Mouse (Mus musculus): Measurements from ENCODE around the gene Rnf166.

Rnf166 gene

DNA sequence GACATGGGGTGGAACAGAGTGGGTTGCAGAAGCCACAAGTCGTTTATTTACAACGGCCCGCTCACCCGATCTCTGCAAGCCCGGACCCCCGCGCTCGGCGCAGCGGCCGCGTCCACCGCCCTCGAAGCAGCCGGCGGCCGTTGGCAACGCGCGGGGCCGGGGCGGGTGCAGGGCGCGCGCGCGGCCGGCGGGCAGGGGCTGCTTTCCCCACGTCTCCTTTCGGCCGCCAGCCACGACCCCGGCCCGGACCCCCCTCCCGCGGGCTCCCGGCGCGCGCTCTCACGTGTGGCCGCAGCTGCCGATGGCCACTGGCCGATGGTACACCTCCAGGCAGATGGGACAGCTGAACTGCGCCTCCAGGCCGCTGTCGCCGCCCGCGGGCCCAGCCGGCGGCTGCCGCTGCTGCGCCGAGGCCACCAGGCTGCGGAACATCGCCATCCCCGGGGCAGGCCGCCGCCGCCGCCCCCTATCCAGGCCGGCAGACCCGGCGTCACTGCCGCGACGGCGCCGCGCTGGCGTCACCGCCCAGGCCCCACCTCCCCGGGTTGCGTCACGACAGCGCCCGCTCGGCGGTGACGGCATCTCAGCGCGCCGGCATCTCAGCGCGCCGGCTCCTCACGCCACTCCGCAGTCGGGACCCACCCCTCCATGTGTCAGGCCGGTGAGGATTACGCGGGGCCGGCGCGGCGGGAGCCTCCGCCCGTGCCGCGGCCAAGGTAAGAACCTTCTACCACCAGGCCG lies at the start of gene Rnf166, which contains the start of gene Ctu2:
TSS of gene Rnf166 (minus strand) at position 485 of the 741 bp plus-strand sequence.
TSS of gene Ctu2 (plus strand) at position 564 of the 741 bp plus-strand sequence.
- peak; percentile 95 for DNase-seq

DNA sequence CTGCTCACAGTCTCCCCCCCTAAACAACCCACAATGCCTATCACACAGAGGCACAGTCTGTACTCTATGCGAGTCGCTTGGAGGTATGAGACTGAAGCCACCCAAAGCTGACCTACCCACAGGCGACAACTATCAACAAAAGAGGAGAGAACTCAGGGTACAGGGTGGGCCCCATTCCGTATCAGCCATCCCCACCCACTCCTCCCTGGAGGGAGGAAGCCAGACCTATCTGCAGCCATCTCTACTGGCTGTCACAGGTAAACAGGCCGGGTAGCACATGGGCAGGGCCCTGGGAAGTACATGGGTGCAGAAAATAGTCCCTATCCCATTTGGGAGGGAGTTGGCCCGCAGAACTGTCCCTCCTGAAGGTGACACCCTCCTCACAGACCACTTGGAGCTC lies 49.1 kb upstream of the Rnf166 start:
- no peak for DNase-seq

DNA sequence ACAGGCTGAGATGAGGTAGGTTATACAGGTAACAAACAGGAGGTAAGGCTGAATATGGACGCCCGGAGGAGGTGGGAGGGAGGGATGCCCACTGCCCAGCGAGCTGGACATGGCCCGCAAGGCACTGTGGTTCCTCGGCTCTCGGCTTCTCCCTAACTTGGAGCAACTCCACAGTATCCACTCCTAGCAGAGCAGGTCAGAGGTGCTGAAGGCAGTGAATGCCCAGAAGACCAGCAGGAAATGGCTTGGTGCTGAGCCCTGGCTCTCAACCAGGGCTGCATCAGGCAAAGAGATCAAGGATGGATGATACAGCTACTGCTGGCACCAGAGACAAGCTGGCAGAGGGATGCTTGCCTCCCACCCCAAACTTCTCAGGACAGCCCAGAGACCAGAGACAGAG lies 48.6 kb upstream of the Rnf166 start:
- no peak for DNase-seq

DNA sequence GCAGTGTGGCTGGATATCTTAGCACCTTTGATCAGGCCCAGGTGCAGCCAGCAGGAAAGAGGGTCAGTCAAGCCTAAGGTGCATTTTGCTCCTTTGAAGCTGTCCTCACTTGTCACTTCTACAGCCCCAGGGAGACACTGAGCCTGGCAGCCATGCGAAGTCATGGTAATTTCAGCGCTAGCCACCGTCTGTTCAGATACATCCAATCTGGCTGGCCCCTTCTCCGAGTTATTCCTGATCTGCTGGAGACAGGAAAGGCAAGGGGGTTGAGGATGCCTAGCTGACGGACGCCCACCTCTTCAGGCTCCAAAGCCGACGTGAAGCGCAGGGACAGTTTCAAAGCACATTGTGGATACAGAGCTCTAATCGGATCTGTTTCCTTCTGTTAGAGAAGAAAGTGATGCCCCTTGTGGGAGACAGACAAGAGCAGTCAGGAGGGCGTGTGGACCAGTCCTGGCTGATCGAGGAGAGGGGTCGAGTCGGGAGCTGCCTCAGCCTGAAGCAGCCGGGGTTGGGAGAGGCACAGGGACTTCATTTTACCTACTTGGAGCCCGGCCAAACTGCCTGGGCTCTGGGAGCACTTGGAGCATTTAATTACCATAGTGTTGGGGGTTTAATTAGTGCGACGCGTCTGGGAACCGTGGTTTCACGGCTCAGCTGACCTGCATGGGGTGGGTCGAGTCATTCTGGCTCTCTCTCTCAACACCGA lies 47.9 kb upstream of the Rnf166 start:
- no peak for DNase-seq

DNA sequence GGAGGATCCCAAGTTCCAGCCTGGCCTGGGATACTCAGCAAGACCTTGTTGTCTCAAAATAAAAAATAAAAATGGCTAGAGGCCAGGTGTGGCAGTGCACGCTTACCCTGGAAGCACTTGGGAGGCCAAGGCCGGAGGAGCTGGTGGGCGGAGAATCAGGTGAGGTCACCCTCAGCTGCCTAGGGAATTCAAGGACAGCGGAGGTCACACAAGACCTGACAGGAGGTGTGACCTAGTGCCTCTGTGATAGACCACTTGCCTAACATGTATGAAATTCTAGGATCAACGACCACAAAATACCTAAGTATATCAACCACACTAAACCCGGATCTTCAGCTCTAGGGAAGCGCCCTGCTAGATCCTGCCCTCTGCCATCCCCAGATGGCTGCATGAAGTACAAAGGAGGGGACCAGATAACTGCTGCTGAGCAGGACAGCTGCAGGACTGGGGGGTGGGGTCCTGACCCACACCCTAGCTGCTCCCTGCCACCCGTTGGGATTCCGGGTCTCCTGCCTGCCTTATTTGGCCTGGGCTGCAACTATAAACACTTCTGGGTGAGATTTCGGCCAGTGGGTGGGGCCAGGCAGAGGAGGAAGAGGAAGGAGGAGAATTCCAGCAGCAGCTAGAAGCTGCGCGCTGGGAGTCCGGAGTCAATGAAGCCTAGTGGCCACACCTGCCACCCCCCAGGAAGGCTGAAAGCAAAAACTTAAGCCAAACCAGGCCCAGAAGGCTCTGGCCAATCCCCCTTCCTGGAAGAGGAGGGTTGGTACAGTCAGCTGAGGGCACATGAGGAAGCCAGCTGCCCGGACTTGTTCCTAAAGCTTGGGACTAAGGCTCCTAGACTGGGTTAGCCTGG lies 47.2 kb upstream of the Rnf166 start:
- DNase-seq, result peak; percentile 75

DNA sequence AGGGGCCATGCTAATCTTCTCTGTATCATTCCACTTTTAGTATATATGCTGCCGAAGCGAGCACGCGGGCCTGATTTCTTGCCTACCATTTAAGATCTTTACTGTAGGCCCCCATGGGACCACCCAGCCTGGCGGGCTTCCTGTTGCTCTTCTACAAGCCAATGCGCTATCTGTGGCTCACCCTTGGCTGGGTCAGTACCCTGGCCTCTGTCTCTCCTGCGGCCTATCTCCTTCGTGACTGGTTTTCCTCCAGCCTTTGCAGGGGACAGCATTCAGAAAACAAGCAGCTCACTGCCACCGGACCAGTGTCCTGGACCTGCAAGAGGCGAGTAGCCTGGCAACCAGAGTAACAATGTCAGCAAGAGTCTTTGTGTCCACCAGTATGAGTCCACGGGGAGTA lies 44.7 kb upstream of the Rnf166 start:
- DNase-seq, result no peak

DNA sequence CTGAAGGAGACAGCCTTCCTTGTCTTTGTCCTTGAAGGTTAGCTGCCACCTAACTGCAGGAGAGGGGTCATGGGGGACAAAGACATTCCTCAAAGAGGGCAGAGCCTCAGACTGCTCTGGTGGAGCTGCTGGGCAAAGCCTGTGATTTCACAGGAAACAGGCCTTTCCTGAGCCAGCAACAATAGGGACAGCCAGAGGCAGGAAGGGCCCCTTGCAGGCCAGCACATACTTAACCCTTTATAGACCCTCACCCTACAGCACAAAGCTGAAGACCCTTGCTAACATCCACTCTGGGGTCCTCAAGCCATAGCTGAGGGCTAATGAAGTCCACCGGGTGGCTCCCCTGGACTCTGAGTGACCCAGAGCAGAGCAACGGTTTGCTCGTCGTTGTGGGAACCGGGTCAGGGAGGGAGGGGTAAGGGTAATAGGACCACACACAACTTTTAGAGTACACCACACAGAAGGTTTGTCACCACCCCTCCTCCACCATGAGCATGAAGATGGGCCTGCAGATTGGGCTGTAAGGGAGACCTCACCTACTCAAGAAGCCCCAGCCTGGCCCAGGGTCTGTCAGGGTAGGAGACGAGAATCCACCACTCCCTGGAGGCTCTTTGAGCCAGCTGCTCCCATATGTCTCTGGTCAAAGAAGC lies 41.8 kb upstream of the Rnf166 start:
- peak; percentile 58 for DNase-seq

DNA sequence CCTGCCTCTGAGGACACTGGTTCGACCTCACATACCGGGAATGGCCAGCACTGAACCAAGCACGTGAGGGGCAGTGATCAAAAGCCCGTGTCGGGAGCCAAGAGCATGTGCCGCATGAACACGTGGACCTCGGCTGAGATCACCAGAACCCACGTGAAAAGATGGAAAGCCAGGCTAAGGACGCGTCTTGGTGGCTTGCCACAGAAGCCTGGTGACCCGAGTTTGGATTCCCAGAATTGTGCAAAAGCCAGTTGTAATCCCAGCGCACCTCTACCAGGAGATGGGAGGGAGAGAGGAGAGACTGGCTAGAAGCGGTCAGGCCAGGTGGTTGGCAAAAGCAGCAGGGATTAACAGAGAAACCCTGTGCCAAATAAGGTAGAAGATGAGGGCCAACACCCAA lies 39.8 kb upstream of the Rnf166 start:
- no peak for DNase-seq

DNA sequence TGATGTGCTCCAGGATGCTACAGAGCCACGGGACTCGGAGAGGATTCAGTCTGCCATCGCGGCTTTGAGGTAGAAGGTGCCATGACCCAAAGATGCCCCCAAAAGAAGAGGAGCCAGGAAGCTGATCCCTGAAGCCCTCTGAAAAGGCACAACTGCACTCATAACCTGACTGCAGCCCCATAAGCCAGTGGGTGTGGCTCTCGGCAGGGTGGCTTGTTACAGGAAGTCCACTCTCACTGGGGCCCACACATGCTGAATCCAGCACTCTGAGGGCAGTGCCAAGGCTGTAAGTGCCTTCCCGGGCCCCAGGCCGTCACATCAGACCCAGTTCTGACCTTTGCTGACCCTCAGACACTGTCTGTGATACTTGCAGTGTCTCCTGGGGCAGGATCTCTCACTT lies 36.5 kb upstream of the Rnf166 start:
- no peak for DNase-seq

DNA sequence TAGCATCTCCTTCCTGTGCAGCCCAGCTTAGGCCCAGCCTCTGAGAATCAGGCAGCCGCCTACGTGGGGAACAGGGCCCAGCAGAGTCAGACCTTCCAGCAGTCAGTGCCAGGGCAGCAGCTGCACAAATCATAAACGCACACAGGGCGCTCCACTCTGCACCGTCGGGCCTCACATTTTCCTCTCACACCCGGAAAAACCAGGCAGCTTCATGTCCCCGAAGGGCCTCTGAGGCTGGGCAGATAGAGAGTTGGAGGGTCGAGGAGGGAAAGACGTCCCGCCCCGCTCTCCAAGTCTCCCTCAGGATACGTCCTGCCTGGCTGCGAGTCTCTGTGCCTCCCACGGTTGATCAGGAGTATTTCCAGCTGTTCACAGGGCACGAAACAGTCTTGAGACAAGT lies 35.7 kb upstream of the Rnf166 start:
- peak; percentile 34 for DNase-seq

DNA sequence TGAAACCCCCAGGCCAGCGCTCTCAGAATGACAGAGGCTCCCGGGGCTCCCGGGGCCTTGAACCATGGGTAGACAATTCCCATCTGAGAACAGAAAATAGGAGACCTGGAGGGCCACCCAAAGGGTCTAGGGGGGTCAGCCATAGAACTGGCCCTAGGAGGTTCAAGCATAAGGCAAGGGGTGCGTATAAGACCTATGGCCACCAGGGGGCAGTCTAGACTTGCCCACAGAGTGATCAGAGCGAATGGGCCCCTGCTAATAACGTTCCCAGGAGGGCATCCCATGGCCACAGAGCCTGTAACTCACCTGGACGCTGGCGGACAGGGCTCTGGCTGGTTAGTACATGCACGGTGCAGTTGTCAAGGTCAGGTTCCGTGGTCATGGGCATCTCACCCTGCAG lies 25.0 kb upstream of the Rnf166 start:
- peak; percentile 88 for DNase-seq

DNA sequence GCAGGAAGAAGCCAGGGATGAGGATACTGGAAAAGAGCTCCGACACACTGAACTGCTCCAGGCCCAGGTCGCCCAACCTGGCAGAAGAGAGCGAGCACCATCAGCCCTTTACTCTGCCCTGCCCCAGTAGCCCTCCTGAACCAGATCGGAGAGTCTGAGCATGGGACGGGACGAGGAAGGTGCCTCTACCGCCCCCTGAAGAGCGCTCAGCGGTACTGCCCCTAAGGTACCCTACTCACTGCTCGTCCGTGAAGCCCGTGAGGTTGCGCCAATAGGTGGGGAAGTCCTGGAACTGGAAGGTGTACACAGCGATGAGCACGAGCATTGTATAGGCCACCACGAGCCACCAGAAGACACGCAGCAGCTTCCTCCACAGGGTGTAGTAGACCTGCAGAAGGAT lies 22.0 kb upstream of the Rnf166 start:
- DNase-seq, result no peak

DNA sequence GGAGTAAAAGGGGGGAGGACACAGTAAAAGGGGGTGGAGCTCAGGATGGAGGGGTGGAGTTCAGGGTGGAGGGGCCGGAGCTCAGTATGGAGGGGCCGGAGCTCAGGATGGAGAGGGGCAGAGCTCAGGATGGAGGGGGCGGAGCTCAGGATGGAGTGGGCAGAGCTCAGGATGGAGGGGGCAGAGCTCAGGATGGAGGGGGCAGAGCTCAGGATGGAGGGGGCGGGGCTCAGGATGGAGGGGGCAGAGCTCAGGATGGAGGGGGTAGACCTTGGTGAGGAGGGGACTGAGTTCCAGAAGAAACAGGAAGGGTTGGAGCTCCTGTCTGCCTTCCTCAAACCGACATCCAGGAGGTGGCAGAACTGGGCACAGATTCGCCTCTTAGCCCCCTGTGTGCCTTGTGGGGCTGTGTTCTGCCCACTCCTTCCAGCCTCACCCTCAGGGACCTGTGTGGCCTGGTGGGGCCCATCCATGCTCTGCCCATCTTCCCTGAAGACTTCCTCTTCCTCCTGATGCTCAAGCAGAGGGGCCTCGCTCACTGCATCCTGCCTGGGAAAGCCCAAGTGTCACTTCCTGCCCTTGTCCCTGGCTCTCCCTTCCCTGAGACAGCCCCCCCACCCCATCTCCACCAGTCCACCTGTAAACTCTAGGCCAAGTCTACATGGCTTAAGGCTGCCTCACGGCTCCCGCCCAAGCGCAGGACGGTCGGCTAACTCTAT lies 21.3 kb upstream of the Rnf166 start:
- no peak for DNase-seq

DNA sequence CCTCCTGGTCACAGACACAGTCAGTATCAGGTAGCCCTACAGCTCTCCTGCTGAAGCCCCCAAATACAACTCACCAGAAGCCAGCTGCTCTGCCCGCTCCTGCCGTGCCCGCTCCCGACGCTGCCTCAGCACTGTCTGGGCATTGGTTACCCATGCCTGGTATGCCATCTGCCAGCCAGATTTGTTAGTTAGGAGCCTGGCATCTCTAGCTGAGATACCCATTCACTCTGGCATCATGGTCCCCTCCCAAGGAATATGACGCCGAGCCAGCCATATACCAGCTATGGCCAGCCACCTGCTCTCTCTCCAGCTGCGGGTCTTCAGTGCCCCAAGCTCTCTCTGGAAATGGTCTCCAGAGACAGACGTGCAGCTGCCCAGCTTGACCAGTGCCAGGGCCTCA lies 12.5 kb upstream of the Rnf166 start:
- no peak for DNase-seq

DNA sequence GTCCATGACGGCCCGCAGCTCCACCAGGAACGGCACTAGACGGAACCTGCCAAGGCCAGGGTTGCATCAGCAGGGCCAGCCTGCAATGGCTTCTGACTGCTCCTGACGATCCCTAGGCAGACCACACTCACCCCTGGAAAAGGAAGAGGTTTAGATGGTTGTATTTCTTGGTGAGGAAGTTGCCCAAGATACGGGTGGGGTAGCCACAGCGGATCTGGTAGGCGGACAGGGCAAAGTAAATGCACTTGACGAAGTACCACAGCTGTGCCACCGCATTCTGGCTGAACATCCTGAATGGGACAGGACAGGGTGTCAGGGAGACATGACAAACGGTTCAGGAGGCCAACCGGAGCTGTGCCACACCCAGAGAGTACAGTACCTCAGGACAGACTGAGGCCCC lies 9.0 kb upstream of the Rnf166 start:
- no peak for DNase-seq

DNA sequence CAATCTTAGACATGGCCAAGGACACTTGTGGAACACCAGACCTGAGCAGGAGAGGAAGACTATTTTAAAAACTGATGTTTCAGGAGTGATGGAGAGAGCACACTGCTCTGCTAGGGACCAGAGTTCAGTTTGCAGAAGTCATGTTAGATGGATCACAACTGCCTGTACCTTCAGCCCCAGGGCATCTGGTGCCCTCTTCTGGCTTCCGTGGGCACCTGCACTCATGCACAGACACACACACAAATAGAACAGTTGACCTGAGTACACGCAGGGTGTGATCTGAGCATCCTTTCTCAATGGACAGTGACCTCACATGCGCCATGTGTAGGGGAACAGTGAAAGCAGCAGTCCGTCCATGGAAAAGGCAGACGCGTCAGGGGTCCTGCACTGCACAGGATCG lies 8.0 kb upstream of the Rnf166 start:
- no peak for DNase-seq

DNA sequence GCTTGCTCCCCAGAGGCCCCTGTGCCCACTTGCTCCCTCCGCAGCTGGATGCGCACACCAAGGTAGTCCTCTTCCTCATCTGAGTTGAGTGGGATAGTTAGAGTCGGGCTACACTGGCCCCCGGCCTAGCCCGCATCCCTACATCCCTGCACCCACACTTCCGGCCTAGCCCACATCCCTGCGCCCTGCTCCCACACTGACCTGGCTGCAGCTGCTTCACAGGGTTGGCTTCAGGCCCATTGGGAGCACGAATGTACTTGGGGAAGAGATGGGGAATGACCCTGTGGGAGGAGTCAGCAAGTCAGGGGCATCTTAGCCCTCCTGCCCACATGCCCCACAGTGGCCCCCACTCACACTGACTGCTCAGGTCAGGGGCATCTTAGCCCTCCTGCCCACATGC lies 6.6 kb upstream of the Rnf166 start:
- no peak for DNase-seq

DNA sequence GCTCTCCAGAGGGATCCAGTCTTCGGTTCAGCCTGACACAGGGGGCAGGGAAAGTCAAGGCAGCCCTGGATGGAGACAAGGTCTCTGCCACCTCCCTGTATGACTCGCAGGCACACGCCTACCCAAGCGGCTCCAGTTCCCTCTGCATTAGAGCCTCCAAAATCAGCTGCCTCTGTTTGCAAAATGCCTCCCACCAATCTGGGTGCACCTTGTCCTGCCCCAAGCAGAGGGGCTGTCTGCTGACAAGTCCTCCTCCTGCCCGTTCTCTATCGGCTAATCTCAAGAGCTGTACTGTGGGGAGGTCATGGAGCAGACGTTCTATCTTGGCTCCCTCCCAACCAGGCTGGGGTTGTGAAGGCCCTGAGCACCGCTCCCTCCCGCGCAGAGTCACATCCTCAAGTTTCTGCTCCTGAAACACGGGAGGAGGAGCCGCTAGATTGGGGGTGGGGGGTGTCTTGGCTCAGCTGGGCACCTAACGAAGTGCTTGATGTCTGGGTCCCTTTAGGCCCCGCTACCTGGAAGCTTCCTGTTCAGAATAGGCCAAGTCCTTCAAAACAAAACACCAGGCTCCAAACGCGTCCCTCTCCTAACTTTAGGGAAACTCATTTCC lies 808 bp downstream of the Rnf166 start:
- peak; percentile 40 for DNase-seq

DNA sequence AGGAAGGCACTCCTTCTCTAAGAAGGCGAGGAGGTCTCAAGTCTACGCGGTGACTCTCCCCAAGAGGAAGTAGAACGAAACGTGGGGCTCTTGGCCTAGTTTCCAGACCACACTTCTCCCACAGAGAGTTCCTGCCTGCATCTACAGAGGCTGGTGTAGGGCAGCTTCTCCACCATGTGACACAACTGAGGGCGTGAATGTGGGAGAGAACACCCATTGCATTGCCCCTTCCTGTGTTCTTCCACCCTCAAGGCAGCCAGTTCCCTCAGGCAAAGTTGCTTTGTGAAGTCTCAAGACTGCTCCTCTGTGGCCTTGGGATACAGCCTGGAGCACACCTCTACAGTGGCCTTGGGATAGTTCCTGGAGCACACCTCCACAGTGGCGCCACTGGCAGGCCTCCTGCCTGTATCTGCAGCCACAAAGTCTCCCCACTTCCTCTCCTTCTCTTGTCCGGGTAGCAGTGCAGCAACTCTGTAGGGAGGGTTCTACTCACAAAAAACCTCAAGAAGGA lies 1.9 kb downstream of the Rnf166 start:
- DNase-seq, result no peak

DNA sequence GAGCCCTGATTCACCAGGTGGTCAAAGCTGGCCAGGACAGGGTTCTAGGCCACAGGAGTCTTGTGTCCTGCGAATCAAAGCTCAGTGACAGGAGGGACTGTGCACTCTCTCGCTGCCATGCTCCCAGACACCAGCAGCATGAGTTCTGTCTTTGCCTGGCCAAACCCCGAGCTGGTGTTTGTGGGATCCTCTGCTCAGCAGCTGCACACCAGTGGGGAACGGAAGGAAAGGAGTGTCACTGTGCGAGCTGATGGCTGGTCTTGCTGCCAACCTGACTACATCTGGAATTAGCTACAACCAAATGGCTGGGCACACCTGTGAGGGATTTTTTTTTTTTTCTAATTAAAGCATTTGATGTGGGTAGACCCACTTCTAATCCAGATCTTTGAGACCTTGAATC lies 5.2 kb downstream of the Rnf166 start:
- no peak for DNase-seq

DNA sequence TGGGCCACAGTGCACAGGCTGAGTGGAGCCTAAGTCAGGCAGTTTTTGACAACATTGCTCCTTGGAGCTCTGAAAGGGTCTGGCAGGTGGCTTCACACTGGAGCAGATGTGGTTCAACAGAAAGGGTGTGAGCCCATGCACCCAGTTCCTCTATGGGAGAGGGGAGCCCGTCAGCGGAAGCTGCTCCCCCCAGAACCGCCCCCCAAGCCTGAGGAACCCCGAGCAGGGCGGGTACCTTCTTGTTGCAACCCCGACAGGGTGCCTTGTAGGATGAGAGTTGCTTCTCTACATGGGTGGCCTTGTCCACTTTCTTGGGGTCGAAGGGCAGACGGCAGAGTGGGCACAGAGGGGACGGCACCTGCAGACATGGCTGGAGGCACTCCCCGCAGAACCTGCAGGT lies 5.9 kb downstream of the Rnf166 start:
- no peak for DNase-seq

DNA sequence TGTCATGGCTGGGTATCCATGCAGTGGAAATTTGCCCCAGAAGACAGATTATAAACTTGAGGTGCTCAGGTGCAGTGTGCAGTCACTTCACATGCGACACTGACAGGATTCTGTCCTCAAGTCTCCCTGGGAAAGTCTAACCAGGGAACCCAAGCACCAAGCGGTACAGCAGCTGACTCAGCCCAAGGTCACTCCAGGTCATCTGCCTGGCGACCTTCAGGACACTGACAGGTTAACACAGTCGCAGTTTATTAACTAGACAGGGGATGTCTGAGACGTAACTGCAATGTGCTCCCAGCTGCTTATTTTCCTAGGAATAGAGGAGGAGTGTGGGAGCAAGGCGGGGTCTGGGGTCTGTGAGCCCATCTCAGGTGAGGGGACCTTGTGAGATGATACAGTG lies 6.5 kb downstream of the Rnf166 start:
- DNase-seq, result no peak

All from lung, postnatal 14 days (tissue).